Mouse (Mus musculus): ENCODE results near the gene Obox2. TPM values are rescaled to one million over a fixed set of nuclear protein-coding genes. Genes with fewer than 3 reads are reported as not detected.
"Not testable (repeated sequence)": the region's sequence is repeated elsewhere in the genome, so short reads cannot be mapped to it uniquely, and the experiment has no call there.

Obox2 gene
- total RNA-seq (2014; fragmentation: Nextera tagmentation), result not detected in 2 replicates
- 0.17 and 0.27 TPM in 2 replicates for total RNA-seq (2017)
- polyA plus RNA-seq (2012), result not detected in 2 replicates

DNA sequence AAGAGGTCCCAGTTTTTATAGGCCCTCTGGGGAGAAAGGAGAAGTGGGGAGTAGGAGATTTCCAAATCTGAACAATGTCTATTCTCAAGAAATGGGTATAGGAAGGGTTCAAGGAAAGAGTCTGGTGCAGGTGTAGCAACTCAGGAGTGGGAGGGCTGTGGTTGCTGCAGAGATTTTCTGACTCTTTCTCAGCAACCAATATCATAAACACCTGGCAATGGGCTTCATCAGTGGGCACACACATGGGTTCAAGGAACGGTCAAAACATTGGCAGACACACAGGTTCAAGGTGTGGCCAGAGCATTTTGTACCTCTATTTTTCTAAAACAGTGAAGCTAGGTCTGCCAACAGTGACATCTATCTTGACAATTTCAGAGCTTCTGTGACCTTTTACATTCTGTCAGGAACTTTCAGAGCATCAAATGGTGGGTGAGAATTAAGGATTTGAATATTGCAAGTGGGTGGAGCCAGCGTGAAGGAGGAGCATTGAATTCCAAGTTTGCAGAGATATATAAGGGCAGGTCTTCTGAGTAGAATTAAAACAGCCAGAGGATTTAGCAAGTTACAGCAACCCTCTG is at the start of gene Obox2, which contains the start of gene Obox1:
Obox2 (plus strand) TSS at position 301 of the 578 bp plus-strand sequence.
Obox1 (plus strand) TSS at position 528 of the 578 bp plus-strand sequence.
- DNase-seq (ENCODE audit: low spot score); H3K36me3 ChIP-seq (replicated peaks); H3K4me3 ChIP-seq (ENCODE audit: low read depth, low read length); H3K9me3 ChIP-seq (replicated peaks); ATAC-seq (ENCODE audit: extremely low read depth, insufficient number of reproducible peaks, low FRiP score, poor library complexity, severe bottlenecking); H3K27me3 ChIP-seq (ENCODE audit: insufficient read depth, low read length); H3K4me1 ChIP-seq (ENCODE audit: insufficient read depth, low read depth, low read length): not testable (repeated sequence)

DNA sequence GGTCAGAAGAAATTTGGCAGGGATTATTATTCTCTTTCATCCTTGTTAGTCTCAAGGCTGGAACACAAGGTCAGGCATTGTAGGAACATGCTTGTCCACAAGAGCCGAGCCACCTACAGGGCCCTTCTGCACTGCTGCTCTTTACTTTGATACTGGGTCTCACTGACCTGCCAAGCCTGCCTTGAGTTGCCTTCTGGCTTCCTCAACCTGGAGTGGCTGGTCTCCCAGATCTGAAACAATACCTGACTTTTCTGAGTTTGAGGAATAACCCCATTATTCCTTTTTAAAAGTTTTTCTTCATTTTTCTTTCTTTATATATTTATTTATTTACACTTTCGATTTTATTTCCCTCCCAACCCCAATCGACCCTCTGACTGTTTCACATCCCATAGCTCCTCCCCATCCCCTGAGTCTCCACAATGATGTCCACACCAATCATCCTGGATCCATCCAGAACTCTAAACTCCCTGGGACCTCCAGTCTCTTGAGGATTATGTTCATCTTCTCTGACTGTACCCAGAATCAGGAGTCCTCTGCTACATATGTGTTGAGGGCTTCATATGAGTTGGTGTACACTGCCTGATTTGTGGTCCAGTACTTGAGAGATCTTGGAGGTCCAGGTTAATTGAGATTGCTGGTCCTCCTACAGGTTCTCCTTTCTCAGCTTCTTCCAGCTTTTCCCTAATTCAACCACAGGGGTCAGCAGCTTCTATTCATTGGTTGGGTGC is 10.8 kb downstream of the Obox2 start:
- not testable (repeated sequence) for H3K36me3 ChIP-seq (replicated peaks); ATAC-seq (ENCODE audit: extremely low read depth, insufficient number of reproducible peaks, low FRiP score, poor library complexity, severe bottlenecking); H3K9me3 ChIP-seq (replicated peaks); H3K4me1 ChIP-seq (ENCODE audit: insufficient read depth, low read depth, low read length); H3K27me3 ChIP-seq (ENCODE audit: insufficient read depth, low read length); H3K4me3 ChIP-seq (ENCODE audit: low read depth, low read length); DNase-seq (ENCODE audit: low spot score)

DNA sequence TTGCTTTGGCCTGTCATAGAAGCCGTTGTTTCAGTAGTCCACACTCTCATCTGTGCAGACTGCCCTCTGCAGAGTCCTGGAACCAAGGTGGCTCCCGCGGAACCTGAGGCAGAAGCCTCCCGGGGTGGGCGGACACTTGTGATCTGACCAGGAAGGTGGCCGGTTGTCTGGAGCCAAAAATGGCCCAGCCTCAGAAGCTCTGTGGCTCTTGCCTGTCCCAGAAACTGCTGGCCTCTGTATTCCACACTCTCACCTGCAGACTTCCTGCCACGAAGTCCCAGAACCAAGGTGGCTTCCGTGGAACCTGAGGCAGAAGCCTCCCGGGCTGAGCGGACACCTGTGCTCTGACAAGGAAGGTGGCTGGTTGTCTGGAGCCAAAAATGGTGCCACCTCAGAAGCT is 18.3 kb downstream of the Obox2 start:
- H3K4me1 ChIP-seq (ENCODE audit: insufficient read depth, low read depth, low read length); H3K4me3 ChIP-seq (ENCODE audit: low read depth, low read length); H3K36me3 ChIP-seq (replicated peaks); H3K9me3 ChIP-seq (replicated peaks); DNase-seq (ENCODE audit: low spot score); H3K27me3 ChIP-seq (ENCODE audit: insufficient read depth, low read length); ATAC-seq (ENCODE audit: extremely low read depth, insufficient number of reproducible peaks, low FRiP score, poor library complexity, severe bottlenecking): not testable (repeated sequence)

DNA sequence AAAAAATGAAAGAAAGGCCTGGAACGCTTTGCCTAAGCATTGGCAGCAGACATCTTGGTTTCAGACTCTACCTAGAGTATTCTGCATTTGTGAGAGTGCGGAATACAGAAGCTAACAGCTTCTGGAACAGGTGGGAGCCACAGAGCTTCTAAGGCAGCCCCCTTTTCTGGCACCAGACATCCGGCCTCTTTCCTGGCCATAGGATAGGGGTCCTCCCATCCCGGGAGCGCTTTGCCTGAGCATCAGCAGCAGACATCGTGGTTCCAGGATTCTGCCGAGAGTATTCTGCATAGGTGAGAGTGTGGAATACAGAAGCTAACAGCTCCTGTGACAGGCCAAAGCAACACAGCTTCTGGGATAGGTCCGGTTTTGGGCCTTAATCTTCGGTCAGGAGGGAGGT is 29.5 kb downstream of the Obox2 start:
- DNase-seq (ENCODE audit: low spot score); H3K9me3 ChIP-seq (replicated peaks); H3K36me3 ChIP-seq (replicated peaks): not testable (repeated sequence)

DNA sequence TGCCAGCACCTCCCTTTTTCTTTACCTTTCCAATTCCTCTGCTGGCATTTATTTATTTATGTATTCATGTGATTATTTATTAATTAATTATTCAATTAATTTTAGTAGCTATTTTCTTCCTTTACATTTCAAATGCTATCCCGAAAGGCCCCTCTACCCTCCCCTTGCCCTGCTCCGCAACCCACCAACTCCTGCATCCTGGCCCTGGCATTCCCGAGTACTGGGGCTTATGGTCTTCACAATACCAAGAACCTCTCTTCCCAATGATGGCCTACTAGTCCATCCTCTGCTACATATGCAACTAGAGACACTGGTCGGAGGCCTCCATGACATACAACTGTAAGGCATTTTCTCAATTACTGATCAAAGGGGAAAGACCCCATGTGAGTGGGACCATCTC is 37.0 kb downstream of the Obox2 start:
- DNase-seq (ENCODE audit: low spot score); H3K9me3 ChIP-seq (replicated peaks); H3K27me3 ChIP-seq (ENCODE audit: insufficient read depth, low read length); ATAC-seq (ENCODE audit: extremely low read depth, insufficient number of reproducible peaks, low FRiP score, poor library complexity, severe bottlenecking); H3K4me3 ChIP-seq (ENCODE audit: low read depth, low read length); H3K36me3 ChIP-seq (replicated peaks); H3K4me1 ChIP-seq (ENCODE audit: insufficient read depth, low read depth, low read length): not testable (repeated sequence)

More for the DNA sequence above, 29.5 kb downstream of the Obox2 start:
- not testable (repeated sequence) for H3K4me1 ChIP-seq (ENCODE audit: insufficient read depth, low read depth, low read length); ATAC-seq (ENCODE audit: extremely low read depth, insufficient number of reproducible peaks, low FRiP score, poor library complexity, severe bottlenecking); H3K27me3 ChIP-seq (ENCODE audit: insufficient read depth, low read length); H3K4me3 ChIP-seq (ENCODE audit: low read depth, low read length)

Other genes with a start within 250 kb of the Obox2 start
- gene Obox1, start 227 bp downstream of the Obox2 start, total RNA-seq (2014; fragmentation: Nextera tagmentation), result not detected in 2 replicates
- not detected in 2 replicates for gene Obox1, start 227 bp downstream of the Obox2 start, total RNA-seq (2017)
- not detected in 2 replicates for gene Obox1, start 227 bp downstream of the Obox2 start, polyA plus RNA-seq (2012)